Mouse (Mus musculus) lung, adult 2 months (tissue): ENCODE data around the gene Klhl6.

Experiments used
- CTCF ChIP-seq: fragments of 200-500 bp; IDR thresholded peaks from 2 replicates; pipeline ENCODE4 v1.5.1; 2011; ENCODE audit warnings: mild to moderate bottlenecking, low read length, control low read depth; ENCODE audit not compliant: insufficient read depth
- POLR2A ChIP-seq: fragments of 200-500 bp; IDR thresholded peaks from 2 replicates; pipeline ENCODE4 v1.6.1; 2011; ENCODE audit warnings: low read depth, mild to moderate bottlenecking, control low read depth, low read length, borderline replicate concordance; ENCODE audit errors: extremely low read depth

DNA sequence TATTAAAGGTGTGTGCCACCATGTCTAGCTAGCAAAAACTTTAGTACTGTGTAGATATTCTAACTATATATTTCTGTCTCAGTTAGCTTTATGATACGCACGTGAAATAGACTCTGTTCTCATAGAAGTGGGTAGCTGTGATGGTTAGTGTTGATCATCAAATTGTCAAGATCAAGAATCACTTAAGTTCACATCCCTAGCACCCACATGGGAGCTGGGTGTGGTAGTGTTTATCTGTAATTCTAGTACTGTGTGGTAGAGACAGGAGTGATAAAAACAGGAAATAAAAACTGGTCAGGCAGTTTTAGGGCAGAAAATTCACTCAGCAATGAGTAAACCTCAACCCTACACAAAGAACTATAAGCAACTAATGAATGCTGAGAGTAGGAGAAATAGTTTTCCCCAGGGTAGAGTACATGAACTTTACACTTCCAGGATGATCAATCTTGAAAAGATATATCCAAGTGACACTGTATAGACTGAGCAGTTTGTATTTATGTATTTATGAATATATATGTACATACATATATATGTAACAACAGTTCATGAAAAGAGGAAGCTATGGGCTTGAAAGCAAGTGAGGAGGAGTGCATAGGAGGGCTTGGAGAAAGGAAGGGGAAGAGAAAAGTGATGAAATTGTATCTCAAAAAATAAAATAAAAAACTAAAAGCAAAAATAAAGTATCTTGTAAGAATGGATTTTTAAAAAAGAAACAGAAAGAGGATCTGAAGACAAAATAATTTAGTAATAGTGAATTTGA, 2.2 kb upstream of the Klhl6 start:
- TF ChIP-seq CTCF: no peak
- TF ChIP-seq POLR2A: no peak
